Comparison of ENCODE assay signal across 16 mouse cellular contexts in genomic region chr5:134621099-134621640, GRCm38 (mm10).
"Had no signal": no experiment of that assay in that cellular context is flagged by ENCODE, and none has a peak within 500 bp of the region (broad histone marks: within the 10 kb centered on the region; RNA-seq: fewer than 3 reads in every experiment).

No protein-coding gene starts in this region.

- H3K9me3 ChIP-seq: kidney, embryonic 15.5 days; limb, embryonic 13.5 days; midbrain, embryonic 12.5 days; neural tube, embryonic 13.5 days had no signal

- H3K4me3 ChIP-seq: kidney, embryonic 15.5 days; limb, embryonic 13.5 days; midbrain, embryonic 12.5 days; neural tube, embryonic 13.5 days had no signal

- H3K27ac ChIP-seq: kidney, embryonic 15.5 days; limb, embryonic 13.5 days; liver, embryonic 14.5 days; macrophage; midbrain, embryonic 12.5 days; neural tube, embryonic 13.5 days had no signal

- ATAC-seq: midbrain, embryonic 16.5 days had no signal

- H3K4me1 ChIP-seq: kidney, embryonic 15.5 days; limb, embryonic 13.5 days; midbrain, embryonic 12.5 days had no signal

- H3K27me3 ChIP-seq: kidney, embryonic 15.5 days; limb, embryonic 13.5 days; midbrain, embryonic 12.5 days; neural tube, embryonic 13.5 days had no signal

- H3K9ac ChIP-seq: kidney, embryonic 15.5 days; limb, embryonic 13.5 days; liver, embryonic 14.5 days; lung, embryonic 14.5 days; midbrain, embryonic 12.5 days; neural tube, embryonic 13.5 days had no signal

- DNase-seq: kidney, adult 2 months; kidney, postnatal 14 days; layer of hippocampus, postnatal 36 days; lung, embryonic 14.5 days; retina, postnatal 1 day; right cerebral cortex, postnatal 4 days; spleen, adult 18-20 months; thymus, adult 18-20 months; thymus, postnatal 14 days had no signal
